Comparison of ENCODE assay signal across 11 mouse cellular contexts in genomic region chr17:50393698-50394097, GRCm38 (mm10).
DNase-seq lines count a peak whose midpoint lies in the region; ATAC-seq and TF ChIP-seq lines count a peak whose summit lies in the region.
"Had no signal": no experiment of that assay in that cellular context is flagged by ENCODE, and none has a peak within 500 bp of the region (broad histone marks: within the 10 kb centered on the region; RNA-seq: fewer than 3 reads in every experiment).

No protein-coding gene starts in this region.

- no peak overlapping the region for H3K4me2 ChIP-seq in intestine, embryonic 14.5 days (ENCODE audit: low read length)
- no peak overlapping the region for H3K4me2 ChIP-seq in intestine, postnatal 0 days (replicated peaks; ENCODE audit: low read depth)
- H3K4me2 ChIP-seq in heart, postnatal 0 days (ENCODE audit: low read depth, low read length): no peak overlapping the region
- H3K4me2 ChIP-seq in liver, embryonic 14.5 days (ENCODE audit: low read depth): no peak overlapping the region

- ATAC-seq in intestine, embryonic 14.5 days (replicated peaks; ENCODE audit: low FRiP score, low TSS enrichment, low read depth): no peak
- ATAC-seq in intestine, postnatal 0 days: no peak
- ATAC-seq in heart, postnatal 0 days (ENCODE audit: insufficient read depth, low read depth): peak; percentile 57
- no peak for ATAC-seq in liver, embryonic 14.5 days (ENCODE audit: insufficient read depth)
- no peak for ATAC-seq in inflammation-experienced regulatory T-cells, adult 6 months
- ATAC-seq: CD4-positive, CD25-positive, alpha-beta regulatory T cell, adult 4 months had no signal

- H3K9me3 ChIP-seq in intestine, embryonic 14.5 days (ENCODE audit: control insufficient read depth, low read length): no peaks in the 10 kb centered on the region
- no peaks in the 10 kb centered on the region for H3K9me3 ChIP-seq in intestine, postnatal 0 days (ENCODE audit: control insufficient read depth)
- H3K9me3 ChIP-seq in heart, postnatal 0 days (replicated peaks; ENCODE audit: control insufficient read depth, low read length): no peaks in the 10 kb centered on the region
- no peaks in the 10 kb centered on the region for H3K9me3 ChIP-seq in liver, embryonic 14.5 days (ENCODE audit: control insufficient read depth, low read length)

- no peak for TF ChIP-seq EP300 in heart, postnatal 0 days (IDR thresholded peaks at IDR 0.05; ENCODE audit: low read depth)
- no peak for TF ChIP-seq EP300 in liver, embryonic 14.5 days (IDR thresholded peaks at IDR 0.05; ENCODE audit: low read depth)

- H3K27ac ChIP-seq in intestine, embryonic 14.5 days (ENCODE audit: low read depth): no peak overlapping the region
- H3K27ac ChIP-seq in intestine, postnatal 0 days (ENCODE audit: low read depth, low read length): no peak overlapping the region
- H3K27ac ChIP-seq in heart, postnatal 0 days (ENCODE audit: low read depth): no peak overlapping the region
- no peak overlapping the region for H3K27ac ChIP-seq in liver, embryonic 14.5 days

- no peaks in the 10 kb centered on the region for H3K36me3 ChIP-seq in intestine, embryonic 14.5 days (ENCODE audit: control insufficient read depth, insufficient read depth, low read length)
- H3K36me3 ChIP-seq in intestine, postnatal 0 days (ENCODE audit: control insufficient read depth, insufficient read depth): no peaks in the 10 kb centered on the region
- H3K36me3 ChIP-seq in heart, postnatal 0 days (replicated peaks; ENCODE audit: control insufficient read depth, insufficient read depth, low read length): no peaks in the 10 kb centered on the region
- no peaks in the 10 kb centered on the region for H3K36me3 ChIP-seq in liver, embryonic 14.5 days (replicated peaks; ENCODE audit: control insufficient read depth, insufficient read depth, low read depth)

- 27% methylated on average over 3 of the region's 3 CpGs for WGBS in intestine, embryonic 14.5 days
- 50% methylated on average over 3 of the region's 3 CpGs for WGBS in intestine, postnatal 0 days
- WGBS in heart, postnatal 0 days: 23% methylated on average over 3 of the region's 3 CpGs
- 57% methylated on average over 3 of the region's 3 CpGs for WGBS in liver, embryonic 14.5 days (ENCODE audit: insufficient replicate concordance)

- no peak overlapping the region for H3K9ac ChIP-seq in intestine, embryonic 14.5 days (ENCODE audit: low read length)
- H3K9ac ChIP-seq in intestine, postnatal 0 days (ENCODE audit: low read depth, low read length): no peak overlapping the region
- H3K9ac ChIP-seq in heart, postnatal 0 days (replicated peaks; ENCODE audit: low read depth, low read length): no peak overlapping the region
- no peak overlapping the region for H3K9ac ChIP-seq in liver, embryonic 14.5 days (replicated peaks)

- peak; percentile 53 for DNase-seq in intestine, embryonic 14.5 days (ENCODE audit: low spot score)
- peak; percentile 33 for DNase-seq in adipocyte (ENCODE audit: low spot score)
- DNase-seq in heart, postnatal 0 days (ENCODE audit: low spot score): peak; percentile 13
- no peak for DNase-seq in liver, embryonic 14.5 days (ENCODE audit: low read depth in 3 of 3, low spot score in 3 of 3)
- DNase-seq in cerebellum, adult 8-10 months: no peak
- no peak for DNase-seq in spleen, postnatal 4 days (ENCODE audit: low spot score in 2 of 2)
- DNase-seq: cerebellum, postnatal 10 days had no signal

- no peak for TF ChIP-seq CTCF in intestine, postnatal 0 days (IDR thresholded peaks at IDR 0.05; ENCODE audit: low read depth)
- no peak for TF ChIP-seq CTCF in heart, postnatal 0 days (IDR thresholded peaks at IDR 0.05; ENCODE audit: low read depth)
- TF ChIP-seq CTCF in liver, embryonic 14.5 days (IDR thresholded peaks at IDR 0.05; ENCODE audit: low read depth): 0 out of 2 replicates have a peak, but pooled peaks have one; percentile 7

- no peaks in the 10 kb centered on the region for H3K27me3 ChIP-seq in intestine, embryonic 14.5 days (replicated peaks; ENCODE audit: control insufficient read depth, insufficient read depth, low read length)
- H3K27me3 ChIP-seq in intestine, postnatal 0 days (replicated peaks; ENCODE audit: control insufficient read depth, insufficient read depth, low read length): no peaks in the 10 kb centered on the region; the same call in 1 of the 2 replicates
- no peaks in the 10 kb centered on the region for H3K27me3 ChIP-seq in heart, postnatal 0 days (ENCODE audit: control insufficient read depth, insufficient read depth, low read length)
- no peaks in the 10 kb centered on the region for H3K27me3 ChIP-seq in liver, embryonic 14.5 days (ENCODE audit: control insufficient read depth, insufficient read depth, low read length)

- 0 out of 2 replicates have a peak, but pooled peaks cover 2% of the 10 kb centered on the region for H3K4me1 ChIP-seq in intestine, embryonic 14.5 days (replicated peaks; ENCODE audit: control insufficient read depth, insufficient read depth, low read length)
- no peaks in the 10 kb centered on the region for H3K4me1 ChIP-seq in intestine, postnatal 0 days (replicated peaks; ENCODE audit: control insufficient read depth, insufficient read depth, low read length)
- H3K4me1 ChIP-seq in heart, postnatal 0 days (ENCODE audit: control insufficient read depth, insufficient read depth): peaks cover 10% of the 10 kb centered on the region
- peaks cover 0 to 8% of the 10 kb centered on the region in 2 experiments; a peak in 1 of 4 replicates for H3K4me1 ChIP-seq in liver, embryonic 14.5 days (replicated peaks; ENCODE audit: control insufficient read depth in 2 of 2, insufficient read depth in 2 of 2, low read length in 1 of 2)

- H3K4me3 ChIP-seq in intestine, embryonic 14.5 days (ENCODE audit: low read depth, low read length): no peak overlapping the region
- H3K4me3 ChIP-seq in intestine, postnatal 0 days (ENCODE audit: low read depth, low read length): no peak overlapping the region
- no peak overlapping the region for H3K4me3 ChIP-seq in heart, postnatal 0 days (ENCODE audit: low read depth, low read length)
- no peak overlapping the region for H3K4me3 ChIP-seq in liver, embryonic 14.5 days (ENCODE audit: insufficient read depth in 1 of 2, low read depth in 2 of 2, low read length in 2 of 2)
- H3K4me3 ChIP-seq: erythroblast, embryonic 14.5 days had no signal

Comparison
In these comparisons a context has a peak if more than half of its experiments do, and no peak if none do; other contexts are left out.
1. DNase-seq: peak in intestine, embryonic 14.5 days (single experiment), adipocyte (single experiment) and heart, postnatal 0 days (single experiment); none in liver, embryonic 14.5 days (0 of 3), cerebellum, adult 8-10 months (single experiment) and spleen, postnatal 4 days (0 of 2).